Mouse (Mus musculus) hindbrain, postnatal 0 days (tissue): ENCODE measurements around the gene Usp46. TPM values are rescaled to one million over a fixed set of nuclear protein-coding genes. Genes with fewer than 3 reads are reported as not detected.
"Not testable (repeated sequence)": the region's sequence is repeated elsewhere in the genome, so short reads cannot be mapped to it uniquely, and the experiment has no call there.

Experiments
- ATAC-seq: fragments of 200-750 bp; cut with Nextera tagmentation; 2 replicates; pipeline ENCODE4 v1.8.0; 2017; ENCODE audit warnings: mild to moderate bottlenecking, moderate TSS enrichment, moderate library complexity
- DNase-seq: peaks from one replicate; pipeline ENCODE4 v3.0.0-alpha.2; 2015; ENCODE audit warnings: low spot score
- H3K27ac ChIP-seq: fragments of 300-500 bp; sonication (generic); 2 replicates; pipeline ENCODE4 v1.5.1; 2014; ENCODE audit warnings: mild to moderate bottlenecking
- H3K27me3 ChIP-seq: fragments of 300-500 bp; sonication (generic); 2 replicates; pipeline ENCODE4 v1.6.1; 2014; ENCODE audit warnings: low read length, mixed read lengths; ENCODE audit not compliant: insufficient read depth
- H3K36me3 ChIP-seq: fragments of 300-500 bp; sonication (generic); 2 replicates; pipeline ENCODE4 v1.6.1; 2014; ENCODE audit warnings: low read length, mixed read lengths; ENCODE audit not compliant: insufficient read depth
- H3K4me1 ChIP-seq: fragments of 300-500 bp; sonication (generic); 2 replicates; pipeline ENCODE4 v1.6.1; 2014; ENCODE audit warnings: antibody characterized with exemption, low read length, mixed read lengths; ENCODE audit not compliant: insufficient read depth
- H3K4me2 ChIP-seq: fragments of 300-500 bp; sonication (generic); 2 replicates; pipeline ENCODE4 v1.6.1; 2014; ENCODE audit warnings: low read depth, mild to moderate bottlenecking, low read length, moderate library complexity, mixed read lengths
- H3K4me3 ChIP-seq: fragments of 300-500 bp; sonication (generic); 2 replicates; pipeline ENCODE4 v1.5.1; 2014; ENCODE audit warnings: low read length
- H3K9ac ChIP-seq: fragments of 300-500 bp; sonication (generic); replicated peaks from 2 replicates; pipeline ENCODE4 v1.6.1; 2014; ENCODE audit warnings: mild to moderate bottlenecking, low read length, moderate library complexity, mixed read lengths
- H3K9me3 ChIP-seq: fragments of 300-500 bp; sonication (generic); 2 replicates; pipeline ENCODE4 v1.6.1; 2016; ENCODE audit warnings: low read length, mixed read lengths
- CTCF ChIP-seq: IDR thresholded peaks from 2 replicates; pipeline ENCODE4 v1.5.1; 2016; ENCODE audit warnings: antibody characterized with exemption, control low read depth, low read depth
- WGBS: fragments of 180-500 bp; shearing (Covaris S2); extraction: QIAGEN DNeasy Blood & Tissue Kit; methylation state at CpG from one replicate; pipeline ENCODE4 v1.1.7; 2014; 5-methylcytosine and 5-hydroxymethylcytosine counted together
- polyA plus RNA-seq: library from polyadenylated mRNA; unstranded; fragments of >200 nt; fragmentation: Nextera tagmentation; extraction: Ambion mirVana; gene quantifications from 2 replicates; pipeline ENCODE4 v1.2.1, GENCODE M21; 2015
- total RNA-seq: library from RNA; depleted of rRNA; stranded (reverse); fragments of >200 nt; gene quantifications from 2 replicates; pipeline ENCODE4 v1.2.3, GENCODE M21; 2014

Gene Usp46
- total and polyA plus RNA-seq, 2 experiments from 2014 or later: 39.1 to 65.4 TPM

DNA sequence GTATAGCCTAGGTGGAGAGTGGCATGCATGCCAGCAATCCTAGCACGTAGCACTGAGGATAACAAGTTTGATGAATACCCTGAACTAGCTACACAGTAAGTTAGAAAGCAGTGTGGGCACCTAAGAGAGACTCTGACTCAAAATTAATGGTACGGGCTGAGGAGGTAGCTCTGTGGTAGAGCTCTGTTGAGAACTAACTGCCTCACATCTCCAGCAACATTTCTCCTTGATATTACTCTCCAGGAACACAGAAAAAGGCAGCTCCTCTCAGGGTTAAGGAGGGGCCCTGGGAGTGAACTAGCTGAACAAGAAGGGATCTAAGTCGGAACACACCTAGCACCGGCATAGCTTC is 24.2 kb upstream of the Usp46 start:
- peaks cover 5% of the 10 kb centered on the region for H3K4me1 ChIP-seq
- DNase-seq (no peak), ATAC-seq (no peak)
- TF ChIP-seq CTCF: no peak
- no peaks in the 10 kb centered on the region for H3K36me3 ChIP-seq
- peak overlapping the region; percentile 51; the same call in 1 of the 2 replicates for H3K27ac ChIP-seq
- no peaks in the 10 kb centered on the region for H3K9me3 ChIP-seq
- peak overlapping the region; percentile 77 for H3K4me2 ChIP-seq
- WGBS: 46% methylated on average over 4 of the region's 4 CpGs
- peak overlapping the region; percentile 73 for H3K4me3 ChIP-seq
- no peaks in the 10 kb centered on the region for H3K27me3 ChIP-seq
- H3K9ac ChIP-seq: 0 out of 2 replicates have a peak overlapping the region, but pooled peaks have one; percentile 85

GRCm38 (mm10) chr5:74089643-74090042 is 21.4 kb upstream of the Usp46 start:
- Histone ChIP-seq H3K36me3 (no peaks in the 10 kb centered on the region), H3K4me3 (no peak overlapping the region), H3K9me3 (no peaks in the 10 kb centered on the region), H3K27ac (no peak overlapping the region), H3K9ac (no peak overlapping the region), H3K27me3 (no peaks in the 10 kb centered on the region), H3K4me1 (peaks cover 5% of the 10 kb centered on the region), H3K4me2 (no peak overlapping the region)
- WGBS: 93% methylated on average over 3 of the region's 3 CpGs
- no peak for ATAC-seq
- TF ChIP-seq CTCF: no peak
- no peak for DNase-seq

GRCm38 (mm10) chr5:74081756-74082155 is 13.5 kb upstream of the Usp46 start:
- Histone ChIP-seq H3K27ac (no peak overlapping the region), H3K9ac (no peak overlapping the region), H3K4me3 (no peak overlapping the region), H3K4me1 (no peaks in the 10 kb centered on the region), H3K27me3 (no peaks in the 10 kb centered on the region), H3K36me3 (no peaks in the 10 kb centered on the region), H3K4me2 (no peak overlapping the region), H3K9me3 (no peaks in the 10 kb centered on the region)
- DNase-seq: no peak
- no peak for ATAC-seq
- 93% methylated on average over 6 of the region's 6 CpGs for WGBS
- no peak for TF ChIP-seq CTCF

GRCm38 (mm10) chr5:74078861-74079615 is 10.8 kb upstream of the Usp46 start:
- Histone ChIP-seq H3K4me2 (no peak overlapping the region), H3K4me3 (no peak overlapping the region), H3K27me3 (no peaks in the 10 kb centered on the region), H3K4me1 (no peaks in the 10 kb centered on the region), H3K9me3 (no peaks in the 10 kb centered on the region), H3K9ac (no peak overlapping the region), H3K36me3 (no peaks in the 10 kb centered on the region), H3K27ac (no peak overlapping the region)
- DNase-seq (no peak), ATAC-seq (no peak)
- 79% methylated on average over 11 of the region's 11 CpGs for WGBS
- no peak for TF ChIP-seq CTCF

DNA sequence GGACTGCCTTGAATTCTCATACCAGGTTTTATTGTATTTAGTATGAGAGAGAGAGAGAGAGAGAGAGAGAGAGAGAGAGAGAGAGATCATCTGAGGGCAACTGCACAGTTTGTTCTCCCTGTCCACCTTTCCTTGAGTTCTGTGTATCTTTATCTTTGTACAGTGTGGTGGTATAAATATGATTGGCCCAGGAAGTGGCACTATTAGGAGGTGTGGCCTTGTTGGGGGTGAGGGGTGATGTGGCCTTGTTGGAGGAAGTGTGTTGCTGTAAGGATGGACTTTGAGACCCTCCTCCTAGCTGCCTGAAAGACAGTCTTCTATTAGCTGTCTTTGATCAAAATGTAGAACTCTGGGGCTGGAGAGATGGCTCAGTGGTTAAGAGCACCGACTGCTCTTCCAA is 10.2 kb upstream of the Usp46 start:
- DNase-seq: no peak
- WGBS: 96% methylated on average over 1 of the region's 1 CpGs
- H3K27me3 ChIP-seq: no peaks in the 10 kb centered on the region
- no peak for TF ChIP-seq CTCF
- no peak overlapping the region for H3K9ac ChIP-seq
- ATAC-seq: no peak
- no peaks in the 10 kb centered on the region for H3K9me3 ChIP-seq
- H3K36me3 ChIP-seq: no peaks in the 10 kb centered on the region
- no peak overlapping the region for H3K4me3 ChIP-seq
- H3K4me2 ChIP-seq: no peak overlapping the region
- H3K4me1 ChIP-seq: no peaks in the 10 kb centered on the region
- no peak overlapping the region for H3K27ac ChIP-seq

DNA sequence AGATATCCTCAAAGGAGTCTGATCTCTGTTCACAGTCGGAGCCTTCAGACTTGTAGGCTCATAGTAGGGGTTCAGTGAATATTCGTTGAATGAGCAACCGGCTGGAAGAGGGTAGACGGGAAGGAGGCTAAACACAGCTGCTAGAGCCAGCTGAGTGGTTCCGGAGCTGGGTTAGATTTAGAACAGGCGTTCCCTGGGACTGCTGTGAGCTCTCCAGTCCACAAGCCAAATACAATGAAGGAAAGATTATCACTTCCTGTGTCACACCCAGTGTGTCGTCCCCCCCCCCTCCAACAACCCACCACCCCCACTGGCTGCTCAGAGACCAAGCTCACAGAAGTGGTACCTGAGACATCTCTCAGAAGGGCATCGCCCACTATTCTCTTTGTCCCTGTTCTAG is 9.7 kb upstream of the Usp46 start:
- ATAC-seq (no peak), DNase-seq (no peak)
- no peak for TF ChIP-seq CTCF
- WGBS: 36% methylated on average over 8 of the region's 8 CpGs
- Histone ChIP-seq H3K9me3 (no peaks in the 10 kb centered on the region), H3K36me3 (no peaks in the 10 kb centered on the region), H3K27me3 (no peaks in the 10 kb centered on the region), H3K4me3 (no peak overlapping the region), H3K4me2 (no peak overlapping the region), H3K9ac (no peak overlapping the region), H3K4me1 (no peaks in the 10 kb centered on the region), H3K27ac (no peak overlapping the region)

DNA sequence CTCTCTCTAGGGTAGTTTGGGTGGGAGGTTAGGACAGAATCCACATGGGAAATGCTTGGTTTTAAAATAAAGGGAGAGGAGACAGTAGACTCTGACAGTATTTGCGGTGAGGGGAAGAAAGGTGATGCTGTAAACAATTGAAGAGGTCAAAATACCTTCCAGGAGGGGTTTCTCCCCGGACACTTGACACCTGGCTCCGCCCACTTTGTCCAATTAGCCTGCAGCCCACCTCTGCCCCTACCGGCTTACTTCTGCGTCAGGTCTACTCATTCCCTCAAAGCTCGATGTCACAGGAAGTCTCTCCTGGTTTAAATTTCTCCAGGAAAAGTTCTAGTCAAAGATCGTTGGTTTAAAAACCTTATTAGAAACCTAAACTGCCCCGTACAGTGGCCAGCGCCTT is 8.5 kb upstream of the Usp46 start:
- DNase-seq (no peak), ATAC-seq (no peak)
- Histone ChIP-seq H3K4me3 (no peak overlapping the region), H3K9me3 (no peaks in the 10 kb centered on the region), H3K27ac (no peak overlapping the region), H3K36me3 (no peaks in the 10 kb centered on the region), H3K4me2 (no peak overlapping the region), H3K4me1 (no peaks in the 10 kb centered on the region), H3K27me3 (no peaks in the 10 kb centered on the region), H3K9ac (no peak overlapping the region)
- WGBS: 13% methylated on average over 9 of the region's 9 CpGs
- no peak for TF ChIP-seq CTCF

DNA sequence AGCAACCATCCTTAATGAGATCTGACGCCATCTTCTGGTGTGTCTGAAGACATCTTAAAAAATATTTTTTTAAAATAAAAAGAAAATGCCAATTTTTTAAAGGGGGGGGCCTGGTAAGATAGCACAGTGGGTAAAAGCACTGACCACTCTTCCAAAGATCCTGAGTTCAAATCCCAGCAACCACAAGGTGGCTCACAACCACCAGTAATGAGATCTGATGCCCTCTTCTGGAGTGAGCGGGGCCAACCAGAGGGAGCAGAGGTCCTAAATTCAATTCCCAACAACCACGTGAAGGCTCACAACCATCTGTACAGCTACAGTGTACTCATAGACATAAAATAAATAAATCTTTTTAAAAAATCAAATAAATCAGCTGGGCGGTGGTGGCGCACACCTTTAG is 2.3 kb upstream of the Usp46 start:
- whole genome bisulfite sequencing: 85% methylated on average over 5 of the region's 5 CpGs
- peaks cover 19% of the 10 kb centered on the region for H3K4me1 ChIP-seq
- not testable (repeated sequence) for ATAC-seq, H3K27me3 ChIP-seq, H3K4me3 ChIP-seq, H3K9me3 ChIP-seq, H3K4me2 ChIP-seq, H3K9ac ChIP-seq, H3K36me3 ChIP-seq, H3K27ac ChIP-seq, DNase-seq
